Mouse (Mus musculus) midbrain, embryonic 10.5 days (tissue): Measurements from ENCODE around the gene Grip1. TPM values are rescaled to one million over a fixed set of nuclear protein-coding genes. Genes with fewer than 3 reads are reported as not detected.

Experiments used
- DNase-seq: peaks from one replicate; pipeline ENCODE4 v3.0.0-alpha.2; 2017; ENCODE audit warnings: low spot score
- H3K27ac ChIP-seq: fragments of 300-500 bp; sonication (generic); replicated peaks from 2 replicates; pipeline ENCODE4 v1.5.1; 2016; ENCODE audit warnings: mild to moderate bottlenecking
- H3K27me3 ChIP-seq: fragments of 300-500 bp; sonication (generic); 2 replicates; pipeline ENCODE4 v1.6.1; 2016; ENCODE audit warnings: low read depth, mild to moderate bottlenecking; ENCODE audit not compliant: poor library complexity, severe bottlenecking
- H3K36me3 ChIP-seq: fragments of 300-500 bp; sonication (generic); 2 replicates; pipeline ENCODE4 v1.6.1; 2016; ENCODE audit warnings: mild to moderate bottlenecking, moderate library complexity
- H3K4me1 ChIP-seq: fragments of 300-500 bp; sonication (generic); 2 replicates; pipeline ENCODE4 v1.6.1; 2016
- H3K4me3 ChIP-seq: fragments of 300-500 bp; sonication (generic); 2 replicates; pipeline ENCODE4 v1.5.1; 2016; ENCODE audit warnings: mild to moderate bottlenecking, moderate library complexity
- H3K9me3 ChIP-seq: fragments of 300-500 bp; sonication (generic); replicated peaks from 2 replicates; pipeline ENCODE4 v1.6.1; 2016; ENCODE audit warnings: mild to moderate bottlenecking
- WGBS: fragments of 180-500 bp; shearing (Covaris S2); methylation state at CpG from one replicate; pipeline ENCODE4 v1.1.7; 2016; 5-methylcytosine and 5-hydroxymethylcytosine counted together
- polyA plus RNA-seq: library from polyadenylated mRNA; unstranded; fragments of >200 nt; fragmentation: Nextera tagmentation; extraction: Ambion mirVana; gene quantifications from 2 replicates; pipeline ENCODE4 v1.2.1, GENCODE M21; 2016

Gene Grip1
- polyA plus RNA-seq, 1 experiment from 2014 or later = 5.0 TPM

DNA sequence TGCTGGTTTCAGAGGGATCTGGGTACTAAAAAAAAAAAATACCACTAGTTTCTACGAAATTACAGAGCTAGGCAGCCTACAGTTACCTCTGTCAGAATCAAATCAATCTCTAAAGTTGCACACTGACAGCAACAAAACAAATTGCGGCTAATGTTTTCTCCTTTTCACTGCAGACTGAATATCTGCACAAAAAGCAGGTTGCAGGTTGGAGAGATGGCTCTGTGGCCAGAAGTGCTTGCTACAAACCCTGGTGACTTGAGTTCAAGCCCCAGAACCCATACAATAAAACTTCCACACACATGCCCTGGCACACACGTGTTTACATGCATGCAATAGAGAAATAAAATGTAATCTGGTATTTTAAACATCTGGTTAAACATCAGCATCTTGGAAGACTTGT, 16.3 kb upstream of the Grip1 start:
- H3K4me1 ChIP-seq = peaks cover 12% of the 10 kb centered on the region
- DNase-seq = no peak
- no peaks in the 10 kb centered on the region for H3K9me3 ChIP-seq
- H3K27me3 ChIP-seq = no peaks in the 10 kb centered on the region
- no peak overlapping the region for H3K4me3 ChIP-seq
- H3K27ac ChIP-seq = no peak overlapping the region
- 72% methylated on average over 3 of the region's 3 CpGs for WGBS
- no peaks in the 10 kb centered on the region for H3K36me3 ChIP-seq

DNA sequence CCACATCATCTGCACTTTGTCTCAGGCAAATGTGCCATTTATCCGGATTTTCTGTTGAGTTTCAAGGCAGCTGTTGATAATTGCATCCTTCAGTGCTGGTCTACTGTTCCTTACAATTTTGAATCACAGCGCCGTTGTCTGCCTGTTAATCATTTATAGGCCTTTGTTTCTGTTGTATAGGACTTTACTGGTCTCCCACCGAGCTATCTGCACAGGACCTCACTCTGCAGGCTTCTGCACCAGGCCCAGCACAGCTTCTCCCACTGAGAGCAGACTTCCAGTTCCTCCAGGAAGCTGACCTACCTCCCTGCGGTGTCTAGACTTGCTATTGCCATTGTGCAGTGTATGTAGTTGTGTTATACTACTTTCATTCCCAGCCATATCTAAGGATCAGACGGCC, 11.9 kb upstream of the Grip1 start:
- Histone ChIP-seq H3K4me1 (peaks cover 16% of the 10 kb centered on the region), H3K27ac (no peak overlapping the region), H3K9me3 (no peaks in the 10 kb centered on the region), H3K27me3 (no peaks in the 10 kb centered on the region), H3K4me3 (no peak overlapping the region), H3K36me3 (no peaks in the 10 kb centered on the region)
- no peak for DNase-seq
- WGBS = 40% methylated on average over 6 of the region's 6 CpGs

DNA sequence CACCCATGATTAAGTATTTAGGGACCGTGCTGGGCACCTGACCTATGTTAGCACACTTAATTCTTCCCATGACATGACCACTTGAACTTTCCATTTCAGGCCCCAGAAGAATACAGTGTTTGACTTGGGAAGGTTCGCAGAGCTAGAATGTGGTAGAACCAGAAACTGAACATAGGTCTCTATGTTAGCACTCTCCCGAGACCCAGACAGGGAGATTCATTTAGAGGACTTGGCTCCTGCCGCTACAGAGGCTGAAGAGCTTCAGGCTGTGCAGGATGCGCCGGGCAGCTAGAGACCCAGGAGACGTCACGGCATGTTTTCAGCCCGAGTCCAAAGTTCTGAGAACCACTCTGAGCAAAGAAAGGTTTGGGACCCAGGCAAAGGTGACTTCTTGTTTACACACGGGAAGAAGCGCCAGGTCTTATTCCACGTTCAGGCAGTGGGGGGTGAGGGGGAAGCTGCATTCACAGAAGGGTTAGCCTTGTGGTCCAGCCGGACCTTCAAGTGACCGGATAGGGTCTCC, 6.2 kb upstream of the Grip1 start:
- H3K36me3 ChIP-seq = no peaks in the 10 kb centered on the region
- H3K4me1 ChIP-seq = peaks cover 5% of the 10 kb centered on the region
- no peak overlapping the region for H3K4me3 ChIP-seq
- no peak overlapping the region for H3K27ac ChIP-seq
- 85% methylated on average over 14 of the region's 14 CpGs for WGBS
- H3K27me3 ChIP-seq = peaks cover 6% of the 10 kb centered on the region
- no peaks in the 10 kb centered on the region for H3K9me3 ChIP-seq
- DNase-seq = no peak

DNA sequence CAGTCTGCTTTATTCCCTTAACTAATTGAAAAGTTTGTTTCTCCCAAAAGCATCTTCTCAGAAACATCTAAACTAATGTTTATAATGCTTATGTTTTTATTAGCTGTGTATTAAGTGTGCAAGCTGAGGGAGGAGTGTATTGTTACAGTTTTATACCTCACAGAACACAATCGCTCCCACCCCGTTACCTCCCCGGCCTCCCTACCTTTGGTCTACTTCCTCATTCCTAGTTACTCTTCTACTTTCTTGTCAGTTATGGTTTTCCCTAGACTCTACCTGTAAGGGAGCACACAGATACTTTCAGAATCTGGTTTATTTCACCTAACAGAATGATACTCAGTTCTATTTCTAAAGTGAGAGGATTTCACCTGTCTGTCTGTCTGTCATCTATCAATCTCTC, 5.7 kb upstream of the Grip1 start:
- Histone ChIP-seq H3K9me3 (no peaks in the 10 kb centered on the region), H3K27me3 (peaks cover 11% of the 10 kb centered on the region), H3K4me3 (no peak overlapping the region), H3K4me1 (peaks cover 7% of the 10 kb centered on the region), H3K27ac (no peak overlapping the region), H3K36me3 (no peaks in the 10 kb centered on the region)
- no peak for DNase-seq
- 92% methylated on average over 3 of the region's 3 CpGs for WGBS

DNA sequence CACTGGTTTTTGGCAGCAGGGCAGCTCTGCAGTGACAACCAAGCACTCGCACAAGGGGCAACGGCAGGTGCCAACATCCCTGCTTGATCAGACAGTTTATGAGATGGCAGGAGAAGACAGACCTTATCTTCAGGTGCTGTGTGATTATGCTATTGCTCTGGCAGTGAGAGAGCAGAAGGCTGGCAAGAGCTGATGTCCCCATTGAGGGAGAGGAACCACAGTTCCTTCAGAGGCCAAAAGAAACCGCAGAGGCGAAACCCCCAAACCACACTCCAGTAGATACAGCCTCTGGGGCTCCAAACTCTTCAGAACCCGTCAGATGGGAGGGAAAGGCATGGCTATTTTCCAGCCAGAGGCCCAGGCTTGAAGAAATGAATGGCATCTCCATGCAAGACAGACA, 932 bp upstream of the Grip1 start:
- no peaks in the 10 kb centered on the region for H3K9me3 ChIP-seq
- peaks cover 36% of the 10 kb centered on the region for H3K4me1 ChIP-seq
- DNase-seq = no peak
- peak overlapping the region; percentile 97; the same call in 1 of the 2 replicates for H3K27ac ChIP-seq
- 38% methylated on average over 5 of the region's 5 CpGs for WGBS
- no peaks in the 10 kb centered on the region for H3K36me3 ChIP-seq
- peak overlapping the region; percentile 90 for H3K4me3 ChIP-seq
- H3K27me3 ChIP-seq = peaks cover 12% of the 10 kb centered on the region

DNA sequence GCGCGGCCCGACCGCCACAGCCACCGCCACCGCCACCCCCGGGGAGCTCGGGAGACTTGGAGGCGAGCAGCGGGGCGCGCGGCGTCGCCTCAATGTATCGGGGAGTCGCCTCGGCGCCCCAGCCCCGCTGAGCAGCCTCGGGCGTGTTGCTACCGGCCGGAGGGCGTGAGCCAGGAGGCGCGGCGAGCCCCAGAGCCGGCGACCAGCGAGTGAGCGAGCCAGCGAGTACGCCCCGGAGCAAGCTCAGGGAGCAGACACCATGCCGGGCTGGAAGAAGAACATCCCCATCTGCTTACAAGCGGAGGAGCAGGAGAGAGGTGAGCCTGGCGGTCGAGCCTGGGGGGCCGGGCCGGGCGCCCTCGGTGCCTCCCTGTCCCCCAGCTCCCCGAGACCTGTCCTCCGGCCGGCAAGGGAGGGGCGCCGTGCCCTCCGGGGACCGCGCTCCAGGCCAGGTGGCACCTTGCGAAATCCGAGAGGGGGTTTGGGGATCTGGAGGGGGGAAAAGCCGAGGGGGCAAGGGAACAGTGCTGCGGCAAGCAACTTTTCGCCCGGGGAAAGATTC, 557 bp downstream of the Grip1 start:
- Histone ChIP-seq H3K36me3 (no peaks in the 10 kb centered on the region), H3K27ac (peak overlapping the region; percentile 97), H3K4me3 (peak overlapping the region; percentile 90), H3K9me3 (no peaks in the 10 kb centered on the region), H3K4me1 (peaks cover 37% of the 10 kb centered on the region), H3K27me3 (peaks cover 12% of the 10 kb centered on the region)
- DNase-seq = peak; percentile 78
- under 1% methylated on average over 57 of the region's 57 CpGs for WGBS

DNA sequence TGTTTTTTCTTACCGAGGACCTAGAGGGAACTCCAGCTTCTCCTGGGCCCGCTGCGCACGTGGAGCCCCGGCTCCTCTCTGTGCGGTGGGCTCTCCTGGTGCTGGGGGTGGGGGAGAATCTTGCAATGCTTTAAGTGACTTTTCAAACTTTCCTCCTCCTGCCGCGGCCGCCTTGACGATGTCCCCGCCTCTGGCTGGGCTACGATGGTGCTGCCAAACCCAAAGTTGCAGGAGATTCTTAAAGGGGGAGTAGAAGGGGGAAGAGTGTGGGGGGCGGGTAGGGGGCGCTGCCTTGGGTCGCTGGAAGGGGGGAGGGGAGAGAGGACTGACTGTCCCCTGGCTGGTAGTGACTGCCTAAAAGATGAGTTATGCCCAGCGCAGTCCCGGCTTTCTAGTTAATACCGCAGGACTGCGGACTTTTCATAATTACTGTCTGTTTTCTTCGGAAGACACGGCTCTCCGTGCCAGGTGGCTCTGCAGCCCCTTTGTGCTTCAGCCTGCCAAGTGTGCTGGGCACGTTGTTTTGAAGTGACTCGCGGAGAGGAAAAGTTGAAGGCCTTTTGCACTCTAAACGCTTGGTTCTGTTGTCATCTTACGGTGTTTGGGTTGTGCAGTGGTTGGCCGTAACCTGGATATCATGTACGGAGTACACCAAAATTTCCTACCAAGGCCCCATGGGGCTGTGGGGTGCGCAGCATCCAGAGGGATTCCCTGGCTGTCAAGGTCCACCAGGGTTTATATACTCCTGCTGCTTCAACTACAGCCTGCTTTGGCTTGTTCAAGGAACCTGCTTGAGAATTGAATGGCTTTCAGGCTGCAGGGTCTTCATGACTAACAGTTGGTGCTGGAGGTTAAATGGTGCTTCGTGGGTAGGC, 1.3 kb downstream of the Grip1 start:
- peak overlapping the region; percentile 90 for H3K4me3 ChIP-seq
- WGBS = under 1% methylated on average over 30 of the region's 31 CpGs
- peaks cover 44% of the 10 kb centered on the region for H3K4me1 ChIP-seq
- peaks cover 12% of the 10 kb centered on the region for H3K27me3 ChIP-seq
- H3K27ac ChIP-seq = peak overlapping the region; percentile 97
- no peaks in the 10 kb centered on the region for H3K9me3 ChIP-seq
- no peaks in the 10 kb centered on the region for H3K36me3 ChIP-seq
- DNase-seq = no peak

DNA sequence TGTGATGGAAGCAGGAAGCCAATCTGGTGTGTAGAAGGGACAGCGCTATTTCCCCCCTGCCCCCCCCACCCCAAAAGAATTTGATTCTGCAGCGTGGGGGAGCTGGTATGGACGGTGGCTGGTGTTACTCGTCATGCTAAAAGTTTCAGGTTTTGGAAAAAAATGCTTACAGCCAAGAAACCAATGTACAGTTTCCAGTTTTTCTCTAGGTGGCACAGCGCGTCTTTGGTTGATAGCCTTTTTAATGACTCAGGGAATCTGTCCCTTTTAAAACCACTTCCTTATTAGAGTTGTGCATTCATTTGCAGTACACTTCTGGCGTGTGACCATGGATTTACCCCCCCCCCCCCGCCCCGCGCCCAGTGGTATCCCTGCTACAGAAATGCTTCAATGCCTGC, 1.9 kb downstream of the Grip1 start:
- Histone ChIP-seq H3K27me3 (peaks cover 12% of the 10 kb centered on the region), H3K4me3 (peak overlapping the region; percentile 90), H3K36me3 (no peaks in the 10 kb centered on the region), H3K27ac (peak overlapping the region; percentile 97; the same call in 1 of the 2 replicates), H3K9me3 (no peaks in the 10 kb centered on the region), H3K4me1 (peaks cover 50% of the 10 kb centered on the region)
- 18% methylated on average over 10 of the region's 10 CpGs for WGBS
- DNase-seq = no peak

DNA sequence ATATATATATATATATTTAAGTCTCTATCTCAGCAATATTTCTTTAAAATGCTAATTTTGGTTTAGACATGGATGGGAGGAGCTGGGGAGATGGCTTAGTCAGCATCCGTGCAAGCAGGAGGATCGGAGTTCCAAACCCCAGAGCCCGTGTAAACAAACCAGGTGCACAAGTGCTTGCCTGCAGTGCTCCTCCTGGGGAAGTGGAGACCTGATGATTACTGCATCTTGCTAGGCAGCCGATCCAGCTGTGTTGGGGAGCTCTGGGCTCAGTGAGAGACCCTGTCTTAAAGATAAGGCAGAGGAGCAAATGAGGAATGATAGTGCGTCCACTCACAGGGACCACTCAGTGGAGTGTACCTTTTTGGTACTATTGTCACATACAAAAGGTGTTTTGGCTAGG, 3.5 kb downstream of the Grip1 start:
- Histone ChIP-seq H3K27ac (no peak overlapping the region), H3K4me3 (no peak overlapping the region), H3K36me3 (no peaks in the 10 kb centered on the region), H3K4me1 (peaks cover 57% of the 10 kb centered on the region), H3K9me3 (no peaks in the 10 kb centered on the region), H3K27me3 (peaks cover 9% of the 10 kb centered on the region)
- WGBS = 89% methylated on average over 5 of the region's 5 CpGs
- DNase-seq = no peak

DNA sequence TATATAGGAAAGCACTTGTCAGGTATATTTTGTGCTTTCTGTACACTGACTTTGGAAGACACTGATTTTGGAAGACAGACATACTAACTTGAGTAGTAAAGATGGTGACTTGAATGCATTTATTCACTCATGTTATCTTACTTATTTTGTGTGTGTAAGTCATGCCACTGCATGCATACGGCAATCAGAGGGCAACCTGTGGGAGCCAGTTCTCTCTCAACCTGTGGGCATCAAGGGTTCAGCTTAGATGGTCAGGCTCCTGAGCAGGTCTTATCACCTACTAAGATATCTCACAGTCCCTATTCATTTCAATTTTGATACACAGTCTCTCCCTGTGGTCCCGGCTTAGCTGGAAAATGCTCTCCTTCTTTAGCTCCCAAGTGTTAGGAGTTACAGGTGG, 5.4 kb downstream of the Grip1 start:
- no peak for DNase-seq
- H3K9me3 ChIP-seq = no peaks in the 10 kb centered on the region
- H3K4me1 ChIP-seq = peaks cover 43% of the 10 kb centered on the region
- no peak overlapping the region for H3K4me3 ChIP-seq
- 89% methylated on average over 2 of the region's 2 CpGs for WGBS
- H3K27ac ChIP-seq = no peak overlapping the region
- H3K27me3 ChIP-seq = no peaks in the 10 kb centered on the region
- no peaks in the 10 kb centered on the region for H3K36me3 ChIP-seq

DNA sequence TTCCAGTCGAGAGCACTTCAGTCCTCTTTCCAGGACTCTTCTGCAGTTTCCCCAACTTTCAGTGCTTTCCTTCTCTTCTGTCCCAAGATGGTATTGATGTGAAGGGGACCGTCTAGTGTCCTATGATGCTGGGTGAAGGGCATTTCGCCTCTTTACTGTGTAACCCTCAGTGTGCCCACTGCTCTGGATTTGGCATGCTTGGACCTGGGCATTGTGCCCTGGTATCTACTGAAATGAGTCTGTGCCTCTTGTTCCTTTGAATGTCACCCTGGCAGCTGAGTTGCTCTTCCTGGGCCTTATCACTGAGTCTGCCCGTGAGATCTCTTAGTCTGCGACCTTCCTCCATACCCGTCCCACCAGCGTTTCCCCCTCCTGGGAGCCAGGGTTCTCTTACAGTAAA, 9.7 kb downstream of the Grip1 start:
- Histone ChIP-seq H3K27ac (no peak overlapping the region), H3K27me3 (no peaks in the 10 kb centered on the region), H3K4me3 (no peak overlapping the region), H3K36me3 (no peaks in the 10 kb centered on the region), H3K4me1 (peaks cover 22% of the 10 kb centered on the region), H3K9me3 (no peaks in the 10 kb centered on the region)
- DNase-seq = no peak
- 90% methylated on average over 7 of the region's 7 CpGs for WGBS

DNA sequence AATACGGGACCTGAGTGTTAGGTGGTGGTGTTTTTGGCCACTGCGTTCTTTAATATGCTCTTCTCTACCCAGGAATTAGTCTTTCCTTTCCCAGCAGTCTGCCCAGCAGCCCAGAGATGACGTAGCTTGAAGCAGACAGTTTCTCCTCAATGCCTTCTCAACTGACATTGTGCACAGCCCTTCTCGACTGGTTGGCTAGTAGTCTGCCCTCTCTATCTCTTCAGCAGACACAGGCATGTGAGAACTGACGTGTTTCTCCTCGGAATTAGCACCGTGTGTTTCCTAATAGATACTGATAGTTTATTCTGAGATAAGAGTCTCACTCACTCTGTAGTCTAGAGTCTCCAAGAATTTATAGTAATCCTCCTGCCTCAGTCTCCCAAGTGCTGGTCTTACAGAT, 10.2 kb downstream of the Grip1 start:
- Histone ChIP-seq H3K27ac (no peak overlapping the region), H3K9me3 (no peaks in the 10 kb centered on the region), H3K36me3 (no peaks in the 10 kb centered on the region), H3K4me1 (peaks cover 22% of the 10 kb centered on the region), H3K4me3 (no peak overlapping the region), H3K27me3 (no peaks in the 10 kb centered on the region)
- no peak for DNase-seq
- WGBS = 89% methylated on average over 7 of the region's 7 CpGs

DNA sequence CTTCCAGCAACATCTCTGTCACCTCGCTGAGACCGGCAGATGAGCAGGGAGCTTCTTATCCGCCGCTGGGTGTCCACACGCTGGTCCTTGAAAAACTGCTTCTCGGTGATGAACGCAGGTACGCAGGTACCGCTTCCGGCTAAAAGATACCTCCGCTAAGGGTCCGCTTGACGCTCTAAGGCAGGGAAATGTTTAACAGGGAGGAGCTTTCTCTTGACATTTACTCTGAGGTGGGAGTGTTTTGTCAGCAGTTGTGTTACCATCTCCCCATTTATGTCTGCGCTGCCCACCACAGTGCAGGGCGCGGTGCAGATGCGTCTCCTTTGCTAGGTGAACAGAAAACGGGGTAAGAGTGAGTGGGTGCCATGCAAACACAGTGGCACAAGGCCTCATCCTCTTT, 14.3 kb downstream of the Grip1 start:
- Histone ChIP-seq H3K27ac (no peak overlapping the region), H3K27me3 (no peaks in the 10 kb centered on the region), H3K36me3 (peaks cover 7% of the 10 kb centered on the region; the same call in 1 of the 2 replicates), H3K9me3 (no peaks in the 10 kb centered on the region; the same call in 1 of the 2 replicates), H3K4me3 (no peak overlapping the region), H3K4me1 (no peaks in the 10 kb centered on the region)
- no peak for DNase-seq
- WGBS = 92% methylated on average over 18 of the region's 18 CpGs
